Mouse (Mus musculus): ENCODE data around the gene Yod1.

DNA sequence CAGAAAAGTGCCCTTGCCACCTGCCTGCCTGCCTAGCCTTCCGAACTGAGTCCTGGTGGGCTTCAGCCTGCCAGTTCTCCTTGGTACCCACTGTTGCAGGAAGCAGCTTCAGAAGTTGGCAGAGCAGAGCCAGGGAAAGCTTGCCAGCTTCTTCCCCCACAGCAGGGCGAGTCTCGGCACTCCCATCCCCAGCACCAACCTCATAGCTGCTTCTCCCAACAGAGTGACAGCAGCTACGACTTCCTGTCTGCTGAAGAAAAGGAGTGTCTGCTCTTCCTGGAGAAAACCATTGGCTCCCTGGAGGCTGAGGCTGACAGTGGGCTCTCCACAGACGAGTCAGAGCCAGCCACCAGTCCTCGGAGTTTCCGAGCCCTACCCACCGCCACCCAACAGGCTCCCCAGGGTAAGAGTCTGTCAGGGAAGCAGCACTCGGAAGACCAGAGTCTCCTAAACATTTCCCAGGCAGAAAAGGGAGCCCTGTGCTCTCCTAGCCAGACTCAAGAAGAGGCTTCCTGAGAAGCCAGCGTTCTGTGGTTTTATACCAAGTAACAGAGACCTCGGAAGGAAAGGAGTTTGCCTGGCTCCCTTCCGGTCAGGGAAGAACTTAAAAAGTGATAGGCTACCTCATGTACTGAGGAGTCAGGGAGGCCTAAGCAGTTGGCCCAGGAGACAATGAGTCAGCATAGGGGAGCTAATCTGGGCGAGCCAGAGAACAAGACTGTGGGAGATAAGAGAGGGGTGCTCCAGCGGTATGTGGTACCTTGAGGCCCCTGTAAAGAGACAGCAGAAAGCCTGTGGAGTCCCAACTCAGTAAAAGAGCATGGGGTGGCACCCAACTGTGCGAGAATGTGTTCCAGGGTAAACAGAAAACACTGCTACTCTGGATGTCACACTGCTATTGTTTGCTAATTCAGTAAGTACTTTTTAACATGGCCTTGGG lies 23.9 kb downstream of the Yod1 start:
- TF ChIP-seq POLR2A (IDR thresholded peaks at IDR 0.05; ENCODE audit: borderline replicate concordance, extremely low read depth, insufficient read depth, insufficient read length, poor library complexity, severe bottlenecking) (no peak), CTCF (IDR thresholded peaks at IDR 0.05; ENCODE audit: borderline replicate concordance, extremely low read depth, insufficient read depth, insufficient read length) (no peak)
